Mouse (Mus musculus): ENCODE measurements around the gene Fnip2.
"Not testable (repeated sequence)": the region's sequence is repeated elsewhere in the genome, so short reads cannot be mapped to it uniquely, and the experiment has no call there.

Fnip2 gene

GRCm38 (mm10) chr3:79567703-79568362, at the start of gene Fnip2:
TSS of gene Fnip2 (minus strand) at chr3:79567796.
- peak; percentile 89 for DNase-seq (ENCODE audit: low spot score)

- DNase-seq (ENCODE audit: low spot score), result no peak
Observed at GRCm38 (mm10) chr3:79609886-79610285, 42.3 kb upstream of the Fnip2 start.

- DNase-seq (ENCODE audit: low spot score), result no peak
Observed at GRCm38 (mm10) chr3:79595468-79595867, 27.9 kb upstream of the Fnip2 start.

GRCm38 (mm10) chr3:79591793-79592471, 24.3 kb upstream of the Fnip2 start:
- no peak for DNase-seq (ENCODE audit: low spot score)

- DNase-seq (ENCODE audit: low spot score), result peak; percentile 80
Observed at GRCm38 (mm10) chr3:79590863-79591792, 23.5 kb upstream of the Fnip2 start, which contains the start of gene Ppid. TSS of gene Ppid (plus strand) at chr3:79591342.

- no peak for DNase-seq (ENCODE audit: low spot score)
Observed at GRCm38 (mm10) chr3:79589671-79590070, 22.1 kb upstream of the Fnip2 start.

GRCm38 (mm10) chr3:79586804-79587203, 19.2 kb upstream of the Fnip2 start:
- DNase-seq (ENCODE audit: low spot score), result peak; percentile 93

GRCm38 (mm10) chr3:79579891-79580575, 12.4 kb upstream of the Fnip2 start:
- DNase-seq (ENCODE audit: low spot score), result no peak

- DNase-seq (ENCODE audit: low spot score), result no peak
Observed at GRCm38 (mm10) chr3:79578164-79578563, 10.6 kb upstream of the Fnip2 start.

GRCm38 (mm10) chr3:79577606-79578005, 10.0 kb upstream of the Fnip2 start:
- DNase-seq (ENCODE audit: low spot score), result no peak

GRCm38 (mm10) chr3:79576865-79577264, 9.3 kb upstream of the Fnip2 start:
- DNase-seq (ENCODE audit: low spot score), result no peak

GRCm38 (mm10) chr3:79576468-79576816, 8.8 kb upstream of the Fnip2 start:
- DNase-seq (ENCODE audit: low spot score), result no peak

- DNase-seq (ENCODE audit: low spot score), result no peak
Observed at GRCm38 (mm10) chr3:79575576-79576467, 8.2 kb upstream of the Fnip2 start.

GRCm38 (mm10) chr3:79574336-79574735, 6.7 kb upstream of the Fnip2 start:
- no peak for DNase-seq (ENCODE audit: low spot score)

GRCm38 (mm10) chr3:79573376-79573775, 5.8 kb upstream of the Fnip2 start:
- DNase-seq (ENCODE audit: low spot score), result not testable (repeated sequence)

GRCm38 (mm10) chr3:79572399-79572798, 4.8 kb upstream of the Fnip2 start:
- no peak for DNase-seq (ENCODE audit: low spot score)

- no peak for DNase-seq (ENCODE audit: low spot score)
Observed at GRCm38 (mm10) chr3:79569351-79569681, 1.7 kb upstream of the Fnip2 start.

- DNase-seq (ENCODE audit: low spot score), result no peak
Observed at GRCm38 (mm10) chr3:79568629-79569350, 1.2 kb upstream of the Fnip2 start.

GRCm38 (mm10) chr3:79566716-79567691, 592 bp downstream of the Fnip2 start:
- peak; percentile 68 for DNase-seq (ENCODE audit: low spot score)
